Mouse (Mus musculus): ENCODE data around the gene Gm49384. TPM values are rescaled to one million over a fixed set of nuclear protein-coding genes. Genes with fewer than 3 reads are reported as not detected.
A peak's percentile ranks its signal among the peaks of the same experiment; 100 is the strongest.

Gene Gm49384
- polyA plus RNA-seq (2017; shearing (Covaris generic)) = 1 to 10 TPM; 8.1 to 8.9 TPM

DNA sequence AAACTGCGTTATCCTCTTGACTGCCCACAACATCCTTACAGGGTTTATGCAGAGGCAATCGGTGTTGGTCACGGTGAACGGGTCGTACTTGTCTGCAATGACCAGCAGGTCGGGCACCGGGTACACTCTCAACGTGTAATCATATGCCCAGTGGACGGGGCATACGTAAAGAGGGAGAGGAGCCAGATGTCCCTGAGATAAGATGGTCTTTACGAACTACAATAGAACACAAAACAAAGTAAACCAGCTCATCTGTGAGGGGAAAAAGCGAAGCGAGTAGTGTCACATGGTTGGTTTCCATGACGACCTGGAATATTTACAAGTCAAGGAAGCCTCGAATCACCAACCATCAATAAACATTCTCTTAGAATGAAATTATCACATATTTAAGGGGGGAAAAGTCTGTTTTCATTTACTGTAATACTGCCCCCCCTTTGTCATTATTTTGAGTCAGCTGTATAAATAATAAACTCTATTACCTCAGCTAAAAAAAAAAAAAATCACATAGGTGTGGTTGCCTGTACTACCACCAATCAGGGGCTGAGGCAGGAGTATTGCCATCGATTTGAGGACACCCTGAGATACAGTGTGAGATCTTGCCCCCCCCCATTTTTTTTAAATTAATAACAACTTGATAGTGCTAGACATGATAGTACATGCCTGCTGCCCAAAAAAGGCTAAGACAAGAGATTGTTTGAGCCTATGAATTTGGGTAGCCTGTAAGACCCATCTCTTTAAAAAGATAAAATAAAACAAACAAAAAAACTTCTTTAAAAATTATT lies at the start of gene Gm49384:
TSS of gene Gm49384 (minus strand) at position 216 of the 782 bp plus-strand sequence.
- ATAC-seq = peak; percentile 32

GRCm38 (mm10) chr12:69253806-69254205 lies 49.7 kb upstream of the Gm49384 start:
- no peak for ATAC-seq

- ATAC-seq = no peak
Observed at GRCm38 (mm10) chr12:69250756-69251155, 46.7 kb upstream of the Gm49384 start.

- no peak for ATAC-seq
Observed at GRCm38 (mm10) chr12:69249766-69250165, 45.7 kb upstream of the Gm49384 start.

DNA sequence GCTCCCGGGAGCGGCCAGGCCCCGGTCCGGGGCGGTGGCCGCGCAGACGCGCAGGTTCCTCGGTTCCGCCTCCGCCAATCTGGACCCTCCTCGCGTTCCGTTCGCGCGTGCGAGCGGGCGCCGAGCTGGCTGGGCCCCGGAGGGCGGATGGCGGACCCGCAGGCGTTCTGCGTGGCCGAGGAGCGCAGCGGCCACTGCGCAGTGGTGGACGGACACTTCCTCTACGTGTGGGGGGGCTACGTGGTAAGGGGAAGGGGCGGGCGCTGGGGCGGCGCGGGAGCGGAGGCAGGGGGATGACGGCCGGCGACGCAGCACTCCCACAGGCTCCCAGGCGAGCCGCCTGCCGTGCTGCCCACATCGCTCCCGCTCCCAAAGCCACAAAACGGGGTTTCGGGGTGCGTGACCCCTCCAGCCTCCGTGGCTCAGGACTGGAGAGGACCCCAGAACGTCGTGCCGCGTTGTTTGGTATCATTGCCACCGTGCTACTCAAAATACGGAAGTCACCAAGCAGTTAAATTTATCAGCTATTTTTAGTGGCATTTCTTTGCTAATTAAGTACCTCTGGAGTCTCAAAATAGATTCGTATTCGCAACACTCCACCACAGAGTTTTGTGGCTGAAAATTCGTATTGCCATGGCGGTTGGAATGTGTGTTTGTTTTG lies 37.8 kb upstream of the Gm49384 start:
- peak; percentile 76 for ATAC-seq

GRCm38 (mm10) chr12:69241405-69241770 lies 37.3 kb upstream of the Gm49384 start:
- peak; percentile 12 for ATAC-seq

DNA sequence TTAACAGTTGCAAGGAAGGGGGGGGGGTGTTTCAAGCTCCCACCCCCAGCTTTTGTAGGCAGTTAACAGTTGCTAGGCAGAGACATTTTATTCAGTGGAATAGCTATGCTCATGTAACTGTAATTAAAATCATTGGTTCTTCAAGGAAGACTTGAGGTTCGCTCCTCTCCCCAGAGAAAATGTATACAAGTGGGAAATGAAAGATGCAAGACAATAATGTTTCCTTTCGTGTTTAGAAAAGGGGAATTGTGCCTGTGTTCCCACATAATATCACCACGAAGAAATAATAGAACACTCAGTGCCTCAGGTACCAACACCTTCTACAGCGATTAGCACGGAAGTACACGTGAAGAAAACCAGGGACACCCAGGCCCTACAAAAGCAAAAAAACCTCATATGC lies 36.8 kb upstream of the Gm49384 start, which contains the start of gene Klhdc1:
TSS of gene Klhdc1 (plus strand) at position 301 of the 400 bp plus-strand sequence.
- no peak for ATAC-seq

DNA sequence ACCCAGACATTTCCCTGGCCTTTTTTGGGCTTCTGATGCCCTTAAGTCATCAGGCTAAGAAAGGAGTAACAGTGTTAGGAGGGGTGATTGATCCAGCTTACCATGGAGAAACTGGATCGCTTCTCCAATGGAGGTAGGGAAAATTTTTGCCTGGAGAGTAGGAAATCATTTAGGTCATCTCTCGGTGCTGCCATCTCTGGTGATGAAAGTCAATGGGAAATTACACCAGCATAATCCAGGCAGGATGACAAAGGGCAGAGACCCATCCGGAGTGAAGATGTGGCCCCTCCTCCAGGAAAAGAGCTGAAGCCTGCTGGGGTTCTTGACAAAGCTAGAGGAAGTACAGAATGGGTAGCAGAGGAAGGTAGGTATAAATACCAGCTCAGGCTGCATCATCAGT lies 34.2 kb upstream of the Gm49384 start:
- ATAC-seq = no peak

GRCm38 (mm10) chr12:69235782-69236181 lies 31.7 kb upstream of the Gm49384 start:
- ATAC-seq = no peak

- peak; percentile 34 for ATAC-seq
Observed at GRCm38 (mm10) chr12:69229251-69229650, 25.2 kb upstream of the Gm49384 start.

DNA sequence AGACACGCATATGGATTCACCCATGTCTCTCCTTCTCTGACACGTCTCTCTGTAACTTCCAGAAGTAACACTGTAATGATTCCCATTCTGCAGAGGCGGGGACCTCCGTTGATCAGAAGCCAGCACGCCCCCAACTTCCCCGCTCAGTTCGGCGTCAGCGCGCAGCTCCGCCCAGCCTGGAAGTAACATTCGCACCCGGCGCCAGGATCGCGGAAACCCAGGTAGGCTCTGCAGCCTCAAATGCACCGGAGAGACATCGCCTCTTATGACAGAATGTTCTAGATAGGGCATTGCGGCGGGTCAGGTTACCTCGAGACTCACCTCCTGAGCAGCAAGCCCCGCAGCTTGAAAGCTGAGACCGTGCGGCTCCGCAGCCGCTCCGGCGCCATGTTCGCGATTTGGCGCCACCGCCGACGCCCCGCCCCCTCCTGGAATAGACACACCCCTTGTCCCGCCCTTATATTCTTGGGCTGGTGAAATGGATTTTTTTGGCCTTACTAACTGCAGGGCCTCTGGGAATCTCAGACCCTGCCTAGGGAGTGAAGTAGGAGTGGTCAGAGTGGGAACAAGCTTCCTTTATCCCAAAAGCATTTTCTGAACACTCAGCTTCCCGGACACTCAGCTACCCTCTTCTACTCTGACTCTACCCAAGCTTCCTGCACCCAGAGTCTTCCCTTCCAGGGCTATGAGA lies 23.9 kb upstream of the Gm49384 start, which contains the start of gene Pole2:
TSS of gene Pole2 (minus strand) at position 420 of the 691 bp plus-strand sequence.
- ATAC-seq = peak; percentile 89

DNA sequence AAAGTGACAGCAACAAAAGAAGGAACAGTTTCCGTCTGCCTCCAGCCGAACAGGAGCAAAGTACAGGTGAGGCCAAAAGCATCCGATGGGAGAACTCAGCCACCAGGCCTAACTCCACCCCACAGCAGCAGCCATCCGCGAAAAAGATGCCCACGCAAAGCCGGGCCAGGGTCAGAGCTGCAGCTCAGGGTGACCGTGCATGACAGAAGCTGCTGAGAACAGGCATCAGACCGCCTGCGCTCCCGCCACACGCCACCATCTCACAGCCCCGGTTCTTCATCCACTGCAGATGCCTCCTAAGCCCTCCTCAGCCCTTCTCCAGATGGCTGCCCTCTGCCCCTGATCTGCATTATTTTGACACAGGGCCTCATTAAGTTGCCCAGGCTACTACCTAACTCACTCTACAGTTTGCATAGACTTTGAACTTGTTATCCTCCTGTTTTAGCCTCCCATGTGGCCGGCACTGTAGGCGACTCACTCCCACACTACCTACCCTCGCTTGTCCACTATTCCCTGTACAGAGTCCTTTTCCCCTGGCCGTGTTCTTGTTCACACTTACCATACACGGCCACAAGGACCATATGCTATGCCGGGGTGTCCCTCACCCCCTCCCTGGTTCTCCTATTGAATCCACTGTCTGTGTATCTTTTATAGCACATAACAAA lies 16.7 kb upstream of the Gm49384 start:
- ATAC-seq = no peak

DNA sequence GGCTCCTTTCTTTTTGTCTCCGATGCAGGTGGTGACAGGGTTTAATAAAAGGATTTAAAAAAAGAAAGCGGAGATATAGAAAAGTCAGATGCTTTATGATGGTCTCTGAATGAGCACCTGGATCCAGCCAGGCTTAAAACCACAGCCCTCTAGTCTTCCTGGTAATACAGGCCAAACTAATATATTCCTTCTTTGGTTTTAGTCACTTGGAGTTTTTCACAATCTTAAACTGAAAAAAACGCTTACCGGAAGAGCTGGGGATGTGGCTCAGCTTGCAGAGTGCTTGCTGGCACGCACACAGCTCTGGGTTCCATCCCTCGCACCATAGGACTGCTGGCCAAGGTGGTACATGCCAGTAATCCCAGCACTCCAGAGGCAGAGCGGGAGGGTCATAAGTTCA lies 12.5 kb upstream of the Gm49384 start:
- ATAC-seq = no peak

DNA sequence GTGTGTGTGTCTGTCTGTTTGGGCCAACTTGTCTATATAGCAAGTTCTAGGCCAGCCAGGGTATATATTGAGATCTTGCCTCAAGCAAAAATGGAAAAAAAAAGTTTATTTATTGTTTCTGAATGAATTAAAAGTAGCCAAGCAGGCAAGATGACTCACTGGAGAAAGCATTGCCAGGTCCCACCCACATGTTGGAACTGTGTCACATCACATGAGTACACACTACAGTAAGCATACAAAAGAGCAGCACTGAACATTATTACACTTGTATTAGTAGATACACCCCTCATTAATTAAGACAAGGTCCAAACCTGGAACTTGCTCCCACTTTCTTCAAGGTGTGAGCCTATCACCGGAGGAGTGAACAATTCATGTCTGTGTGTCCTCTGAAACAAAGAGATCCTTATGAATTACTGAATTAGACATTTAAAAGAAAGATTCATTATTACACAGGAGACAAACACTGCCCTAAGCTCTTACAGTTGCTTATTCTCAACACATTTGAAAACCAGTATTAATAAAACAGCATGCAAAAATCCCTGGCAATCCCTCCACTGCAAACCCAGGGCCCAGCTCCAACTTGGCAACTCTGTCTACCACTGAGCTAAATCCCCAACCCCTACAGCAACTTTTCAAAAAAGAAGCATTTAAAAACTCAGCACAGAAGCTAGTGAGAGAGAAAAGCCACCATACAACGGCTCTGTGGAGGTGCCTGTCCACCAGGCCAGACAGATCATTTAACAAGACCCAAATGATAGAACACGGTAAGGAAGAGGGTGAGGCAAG lies 11.1 kb upstream of the Gm49384 start:
- no peak for ATAC-seq

DNA sequence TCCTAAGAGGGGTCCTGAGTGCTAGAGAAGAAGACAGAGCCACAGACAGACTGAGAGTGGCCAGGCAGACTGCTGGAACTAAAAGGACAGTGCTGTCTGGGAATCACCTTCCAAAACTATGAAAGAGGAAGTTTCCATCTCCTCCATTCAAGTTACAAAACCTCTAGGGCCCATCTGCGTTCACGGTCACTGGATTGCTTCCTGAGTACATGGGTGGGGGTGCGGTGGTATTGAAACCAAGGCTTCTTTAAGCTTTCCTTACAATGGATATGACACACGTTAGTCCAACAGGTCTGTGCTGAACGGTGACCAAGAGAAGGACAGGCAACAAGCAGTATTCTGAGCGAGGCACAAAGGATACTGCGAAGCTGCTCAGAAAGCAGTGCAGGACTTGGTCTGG lies 10.3 kb upstream of the Gm49384 start:
- no peak for ATAC-seq

DNA sequence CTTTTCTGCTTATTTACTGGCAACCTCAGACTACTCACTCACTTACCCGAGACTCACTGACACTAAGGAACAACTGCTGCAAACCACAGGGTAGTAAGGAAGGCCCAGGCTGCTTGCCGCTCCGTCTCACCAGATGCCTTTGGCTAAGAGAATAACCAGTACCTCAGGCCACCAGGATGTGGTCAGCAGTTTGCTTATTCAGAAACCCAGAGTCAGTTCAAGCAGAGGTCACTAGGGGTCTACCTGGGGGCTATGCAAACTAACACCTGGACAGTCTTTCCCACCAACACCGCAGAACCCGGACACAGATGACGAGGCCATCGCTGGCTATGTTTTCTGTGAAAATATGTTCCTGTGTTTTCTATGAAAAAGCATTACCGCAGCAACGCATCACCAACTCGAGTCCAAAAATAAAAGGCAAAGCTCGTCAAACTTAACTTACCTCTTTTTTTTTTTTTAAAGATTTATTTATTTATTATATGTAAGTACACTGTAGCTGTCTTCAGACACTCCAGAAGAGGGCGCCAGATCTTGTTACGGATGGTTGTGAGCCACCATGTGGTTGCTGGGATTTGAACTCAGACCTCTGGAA lies 9.2 kb upstream of the Gm49384 start:
- no peak for ATAC-seq

GRCm38 (mm10) chr12:69211057-69211456 lies 7.0 kb upstream of the Gm49384 start:
- no peak for ATAC-seq

GRCm38 (mm10) chr12:69210056-69210979 lies 6.3 kb upstream of the Gm49384 start:
- ATAC-seq = no peak

DNA sequence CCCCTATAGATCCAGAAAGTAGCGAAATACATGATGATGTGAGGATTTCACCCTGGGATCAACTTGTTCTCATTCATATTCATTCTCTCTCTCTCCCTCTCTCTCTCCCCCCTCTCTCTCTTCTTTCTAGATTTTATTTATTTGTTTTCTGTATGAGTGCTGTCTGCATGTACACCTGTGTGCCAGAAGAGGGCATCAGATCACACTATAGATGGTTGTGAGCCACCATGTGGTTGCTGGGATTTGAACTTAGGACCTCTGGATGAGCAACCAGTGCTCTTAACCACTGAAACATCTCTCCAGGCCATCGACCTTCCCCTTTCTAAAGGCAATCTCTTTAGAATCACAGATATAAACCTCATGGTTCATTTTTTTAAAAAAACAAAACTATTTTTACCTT lies 4.5 kb upstream of the Gm49384 start:
- no peak for ATAC-seq

GRCm38 (mm10) chr12:69207926-69208325 lies 3.9 kb upstream of the Gm49384 start:
- no peak for ATAC-seq
